Mouse (Mus musculus) ZHBTc4 (cell line): ENCODE measurements at regions not wholly inside any gene's neighbourhood (a gene's known extent, or its start where the extent isn't known, plus 50 kb on each side); places are given as distances from the start of the nearest gene placed in this dataset.

Experiments
- DNase-seq: peaks from one replicate; pipeline ENCODE4 v3.0.0-alpha.2; 2011; ENCODE audit warnings: low read depth, low spot score

DNA sequence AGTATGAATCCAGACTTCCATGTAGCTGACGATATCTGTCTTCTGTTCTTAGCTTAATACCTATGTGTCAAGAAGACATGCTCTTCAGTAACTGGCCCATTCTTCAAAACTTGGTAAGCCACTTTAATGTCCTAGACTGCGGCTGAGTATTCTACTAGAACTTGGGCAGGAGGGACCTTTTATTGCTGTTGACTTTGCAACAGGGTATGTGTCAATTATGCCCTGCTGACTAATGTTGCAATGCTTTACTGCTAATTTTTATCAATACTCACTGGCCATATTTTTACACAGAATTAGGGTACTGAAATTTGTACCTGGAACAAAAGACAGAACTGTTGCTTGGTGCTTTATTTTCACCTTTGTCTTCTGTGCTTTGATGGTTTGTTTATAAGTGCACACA, 746.9 kb downstream of the Ppargc1a start:
- DNase-seq = no peak

DNA sequence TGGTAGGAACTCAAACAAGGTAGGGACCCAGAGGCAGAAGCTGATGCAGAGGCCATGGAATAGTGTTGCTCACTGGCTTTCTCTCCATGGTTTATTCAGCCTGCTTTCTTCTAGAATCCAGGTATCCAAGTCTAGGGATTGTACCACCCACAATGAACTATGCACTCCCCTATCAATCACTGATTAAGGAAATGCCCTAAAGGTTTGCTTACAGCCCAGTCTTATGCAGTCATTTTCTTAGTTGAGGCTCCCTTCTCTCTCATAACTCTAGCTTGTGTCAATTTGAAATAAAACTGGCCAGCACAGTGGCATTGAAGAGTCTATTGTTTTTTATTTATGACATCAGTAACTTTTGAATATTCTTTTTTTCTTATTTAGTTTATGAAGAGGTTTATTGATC, 747.6 kb downstream of the Ppargc1a start:
- no peak for DNase-seq

DNA sequence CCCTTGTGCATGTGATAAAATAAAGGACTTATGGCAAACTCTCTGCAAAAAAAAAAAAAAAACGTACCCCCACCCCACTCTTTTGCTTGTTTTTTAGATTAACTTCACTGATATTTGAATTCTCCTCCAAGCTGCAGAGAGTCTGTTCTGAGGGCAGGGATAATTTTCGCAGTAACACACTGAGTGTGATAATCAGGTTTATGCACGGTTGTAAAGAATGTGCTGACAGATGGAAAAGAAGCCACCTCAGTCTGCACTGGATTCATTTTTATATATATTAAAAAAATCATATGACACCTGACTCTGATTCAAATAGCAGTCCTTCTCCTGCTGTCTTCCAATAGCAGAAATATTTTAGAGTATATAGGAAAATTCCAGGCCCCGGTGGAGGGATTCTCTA, 736.5 kb upstream of the Adgra3 start:
- DNase-seq = no peak

DNA sequence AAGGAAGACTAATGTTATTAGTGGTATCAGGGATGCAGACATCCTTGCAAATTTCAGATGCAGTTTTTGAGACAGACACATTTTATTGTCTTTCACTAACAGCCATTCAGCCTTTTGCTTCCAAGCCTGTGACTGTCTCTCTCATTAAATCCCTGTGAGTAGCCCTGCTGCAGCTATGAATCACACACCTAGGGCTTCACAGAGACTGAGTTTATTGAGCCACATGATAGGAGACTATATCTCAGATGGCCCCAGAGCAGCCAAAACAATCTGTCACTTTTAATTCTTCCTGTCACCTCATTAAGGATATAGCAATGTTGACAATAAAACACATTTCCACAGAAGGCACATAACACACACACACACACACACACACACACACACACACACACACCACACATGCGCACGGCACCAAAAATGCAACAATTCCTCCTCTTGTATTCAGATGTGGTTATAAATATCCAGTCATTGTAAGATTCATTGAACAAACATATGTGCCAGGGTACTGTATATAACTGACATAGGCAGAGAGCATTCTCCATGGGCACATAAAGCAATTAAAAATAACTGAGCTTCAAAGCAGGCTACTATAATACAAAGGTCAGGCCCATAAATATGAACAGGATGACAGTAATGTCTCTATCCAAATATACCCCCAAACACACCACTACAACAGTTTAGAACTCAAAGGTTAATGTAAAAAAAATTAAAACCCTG, 735.8 kb upstream of the Adgra3 start:
- DNase-seq = no peak

DNA sequence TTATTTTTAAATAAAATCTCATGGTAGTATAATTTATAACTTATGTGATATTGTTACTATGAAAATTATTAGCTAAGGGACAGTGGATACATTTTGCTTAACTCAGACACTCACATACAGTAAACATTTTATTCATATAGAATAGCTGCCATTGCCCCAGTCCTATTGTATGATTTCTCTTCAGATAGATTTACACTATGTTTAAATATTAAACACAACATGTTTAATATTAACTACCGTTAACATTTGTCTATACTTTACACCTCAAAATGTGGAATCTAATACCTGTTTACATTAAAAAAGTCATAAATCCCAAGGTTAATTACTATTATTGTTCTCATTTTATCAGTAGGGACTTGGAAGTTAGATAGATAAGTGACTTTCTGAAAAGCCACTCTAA, 734.8 kb upstream of the Adgra3 start:
- DNase-seq = no peak

DNA sequence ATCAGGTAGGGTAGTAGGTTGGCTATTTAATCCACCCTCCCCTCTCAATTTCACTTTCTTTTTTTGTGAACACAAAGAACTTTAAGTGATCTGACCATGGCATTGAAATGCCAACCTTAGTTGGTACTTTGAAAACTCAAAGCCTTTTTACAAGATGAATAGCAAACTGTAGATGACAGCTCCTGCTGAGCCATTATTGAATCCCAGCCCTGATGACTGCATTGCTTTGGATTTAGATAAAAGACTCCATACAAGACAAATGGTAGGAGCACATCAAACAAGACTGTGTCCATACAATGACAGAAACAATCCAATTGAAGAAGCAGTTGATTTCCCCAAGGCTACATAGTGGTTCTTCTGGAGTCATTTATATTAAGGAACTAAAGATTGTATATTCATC, 726.5 kb upstream of the Adgra3 start:
- peak; percentile 3 for DNase-seq

DNA sequence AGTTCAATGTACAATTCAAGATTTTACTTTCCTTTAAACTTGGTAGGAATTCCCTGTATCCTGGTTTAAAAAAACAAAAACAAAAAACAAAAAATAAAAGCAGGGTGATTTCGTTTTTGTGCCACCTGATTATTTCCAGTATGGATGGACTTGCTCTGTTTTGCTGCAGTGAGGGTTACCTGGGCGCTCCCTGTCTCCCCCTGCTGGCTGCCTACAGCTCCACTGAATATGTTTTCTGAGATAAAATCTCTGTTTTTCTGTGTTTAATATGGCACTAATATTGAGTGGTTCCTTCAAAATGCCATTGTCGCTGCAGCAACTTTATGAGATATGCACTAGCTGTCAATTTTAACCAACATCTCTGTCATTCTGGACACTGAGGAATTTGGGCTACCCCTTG, 720.3 kb upstream of the Adgra3 start:
- DNase-seq = peak; percentile 31

DNA sequence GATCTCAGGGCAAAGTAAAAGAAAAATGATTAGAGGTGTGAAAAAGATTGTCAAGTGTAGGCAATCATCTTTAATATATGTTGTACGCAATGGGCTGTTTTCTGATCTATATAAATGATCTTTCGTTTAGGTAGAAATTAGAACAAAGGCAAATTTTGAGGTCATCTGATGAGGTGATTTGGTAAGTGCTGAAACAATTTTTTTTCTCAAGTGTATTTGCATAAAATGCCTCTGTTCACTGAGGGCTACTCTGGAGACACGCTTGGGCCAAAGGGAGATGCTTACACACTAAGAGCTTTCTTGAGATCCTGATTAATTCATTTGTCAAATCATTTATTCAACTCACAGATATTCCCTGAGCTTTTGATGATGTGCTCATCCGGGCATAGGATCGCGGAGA, 719.4 kb upstream of the Adgra3 start:
- no peak for DNase-seq

DNA sequence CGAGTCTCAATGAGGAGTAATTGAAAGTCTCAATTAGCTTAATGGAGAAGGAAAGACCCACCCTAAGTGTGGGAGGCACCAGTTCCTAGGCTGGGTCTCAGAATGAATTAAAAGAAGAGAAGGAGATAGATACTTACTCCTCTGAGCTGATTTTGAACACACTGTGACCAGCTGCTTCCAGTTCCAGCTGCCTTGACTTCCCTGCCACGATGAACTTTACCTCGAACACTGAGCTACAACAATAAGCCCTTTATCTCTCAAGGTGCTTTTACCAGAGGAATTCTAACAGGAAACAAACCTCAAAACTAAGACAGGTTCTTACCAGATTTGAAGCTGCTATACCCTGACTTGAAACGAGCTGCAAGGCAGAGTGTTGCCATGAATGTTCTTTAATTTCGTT, 703.5 kb upstream of the Adgra3 start:
- DNase-seq = peak; percentile 74

DNA sequence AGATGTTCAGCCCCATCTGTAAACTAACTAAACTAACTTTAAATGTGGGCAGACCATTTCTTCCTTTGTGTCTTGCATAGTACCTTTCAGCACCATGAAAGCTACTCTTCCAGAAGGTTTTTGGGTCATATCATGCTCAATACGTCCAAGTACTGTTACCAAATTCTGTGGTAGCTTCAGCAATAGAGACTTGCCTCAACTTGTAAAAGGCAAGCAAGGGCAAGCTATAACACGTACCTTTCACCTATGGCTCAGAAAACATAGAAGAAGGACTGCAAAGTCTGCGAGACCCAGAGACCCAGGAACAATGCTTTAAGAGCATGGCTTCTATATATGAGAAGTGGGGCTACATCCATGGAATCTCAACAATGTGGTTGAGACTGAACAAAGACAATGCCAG, 701.6 kb upstream of the Adgra3 start:
- no peak for DNase-seq

DNA sequence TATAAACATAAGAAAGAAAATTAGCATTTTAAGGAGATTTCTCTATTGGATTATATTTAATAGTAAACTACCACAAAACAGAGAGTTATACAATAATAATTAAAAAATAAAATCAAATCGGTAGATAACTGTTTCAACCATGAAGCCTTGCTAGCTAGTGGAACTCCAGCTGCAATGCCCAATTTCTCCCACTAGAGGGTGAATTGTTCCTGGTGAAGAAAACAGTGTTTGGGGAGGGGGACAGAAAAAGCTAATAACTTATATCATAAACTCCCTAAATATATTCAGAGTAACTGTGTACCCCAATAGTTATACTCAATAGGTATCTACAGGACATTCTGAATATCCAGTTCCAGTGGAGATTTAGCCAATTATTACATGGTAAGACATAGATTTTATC, 694.0 kb upstream of the Adgra3 start:
- DNase-seq = peak; percentile 18

DNA sequence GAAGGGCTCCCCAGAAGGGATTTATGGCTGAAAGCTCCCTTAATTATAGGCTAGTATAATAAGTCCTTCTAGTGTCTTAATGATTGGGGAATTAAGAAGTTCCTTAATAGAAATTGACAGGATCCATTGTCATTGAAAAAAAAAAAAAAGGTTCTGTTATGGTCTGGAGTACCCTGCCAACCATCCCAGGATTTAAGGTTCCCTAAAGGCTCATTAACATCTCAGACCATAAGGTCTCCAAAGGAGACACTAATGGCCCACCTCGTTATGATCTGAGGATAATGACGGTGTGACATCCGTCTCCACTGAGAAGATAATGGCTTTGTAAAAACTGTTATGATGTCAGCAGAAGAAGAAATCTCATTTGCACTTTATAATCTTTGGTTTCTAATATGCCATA, 692.6 kb upstream of the Adgra3 start:
- DNase-seq = no peak

DNA sequence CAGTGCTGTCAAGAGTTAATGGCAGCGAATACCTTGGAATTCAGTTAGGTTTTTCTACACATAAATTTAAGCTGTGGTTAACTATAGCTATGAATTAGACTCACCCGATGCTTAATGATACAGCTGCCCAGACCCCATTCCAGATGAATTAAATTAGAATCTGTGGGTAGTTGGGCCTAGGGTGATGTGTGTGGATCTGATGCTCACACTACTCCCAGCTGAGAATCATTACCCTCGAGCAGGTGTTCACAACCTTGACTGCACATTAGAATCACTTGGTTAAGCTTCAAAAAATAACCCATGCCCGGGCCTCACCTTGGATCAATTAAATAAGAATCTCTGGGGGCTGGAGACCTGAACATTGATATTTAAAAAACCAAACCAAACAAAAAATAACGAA, 684.2 kb upstream of the Adgra3 start:
- DNase-seq = no peak

DNA sequence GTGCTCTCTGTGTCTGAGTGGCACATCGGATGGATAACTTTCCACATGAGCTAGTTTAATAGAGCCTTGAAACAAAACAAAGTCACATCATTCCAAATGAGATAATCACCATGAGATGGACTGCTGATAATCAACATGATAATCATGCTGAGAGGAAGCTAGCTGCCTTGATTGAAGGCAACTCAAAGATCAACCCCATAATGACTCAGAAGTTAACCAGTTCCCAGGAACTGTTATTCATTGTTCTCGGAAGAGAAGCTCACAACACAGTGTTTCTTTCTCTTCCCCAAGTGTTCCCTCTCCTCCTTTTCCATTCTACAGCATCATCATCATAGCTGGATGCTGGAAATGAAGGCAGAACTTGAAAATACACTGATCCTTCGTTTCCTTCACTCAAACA, 674.9 kb upstream of the Adgra3 start:
- DNase-seq = no peak

DNA sequence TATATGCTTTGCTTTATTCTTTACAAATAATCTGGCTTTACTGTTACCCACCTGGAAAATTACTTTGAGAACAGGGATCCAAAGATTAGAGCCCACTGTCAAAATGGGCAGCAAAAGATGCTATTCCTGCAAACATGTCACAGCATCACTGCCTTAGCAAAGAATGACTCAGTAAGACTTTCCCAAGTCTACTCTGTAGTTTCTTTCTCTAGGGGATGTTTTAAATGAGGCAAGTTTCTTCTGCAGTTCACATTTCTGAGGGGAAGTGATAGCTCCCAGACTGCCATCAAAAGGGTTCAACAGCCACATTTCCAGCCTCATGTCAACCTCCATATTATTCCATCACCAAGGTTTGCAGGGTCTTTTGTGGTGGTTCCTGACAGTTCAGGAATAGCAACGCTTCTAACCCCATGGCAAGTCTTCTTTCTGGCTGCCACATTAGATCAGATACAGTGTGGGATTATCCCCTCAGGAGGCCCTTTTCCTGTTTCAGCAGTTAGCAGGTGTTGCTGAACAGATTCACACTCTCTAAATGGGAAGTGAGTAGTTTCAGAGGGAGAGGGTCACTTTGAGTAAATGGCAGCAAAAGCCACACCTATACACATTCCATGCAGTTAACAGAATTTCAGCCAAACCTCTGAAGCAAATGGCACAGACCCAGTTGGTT, 669.7 kb upstream of the Adgra3 start:
- DNase-seq = no peak

DNA sequence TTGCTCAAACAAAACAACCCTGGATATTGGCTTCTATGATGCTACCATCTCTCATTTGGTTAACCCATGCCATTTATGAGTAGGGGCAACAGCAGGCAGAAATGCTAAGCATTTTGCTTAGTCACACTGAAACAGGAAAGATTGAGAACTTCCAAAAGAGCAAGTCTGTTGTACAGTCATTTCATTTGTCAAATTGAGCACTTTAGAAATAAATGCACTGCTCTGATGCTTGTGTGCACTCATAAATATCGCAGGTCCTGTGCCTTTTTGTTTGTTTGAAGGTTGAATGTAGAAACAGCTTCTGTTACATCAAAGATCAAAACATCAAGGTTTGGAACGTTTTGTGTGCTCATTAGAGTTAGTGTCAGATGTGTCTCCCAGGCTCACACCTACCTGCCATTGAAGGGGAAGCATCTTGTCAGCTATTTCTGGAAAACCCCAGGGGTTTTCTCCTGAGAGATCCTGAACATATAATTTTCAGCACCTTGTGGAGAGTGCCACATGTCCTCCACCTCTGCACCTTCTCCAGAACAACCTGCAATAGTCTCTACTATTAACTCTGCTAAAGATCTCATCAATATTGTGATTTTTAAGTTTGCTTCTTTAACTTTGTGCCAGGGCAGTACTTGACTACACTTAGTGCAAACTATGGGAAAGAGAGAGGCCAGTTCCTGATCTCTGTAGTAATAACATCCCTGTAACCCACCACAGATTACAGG, 648.3 kb upstream of the Adgra3 start:
- no peak for DNase-seq

DNA sequence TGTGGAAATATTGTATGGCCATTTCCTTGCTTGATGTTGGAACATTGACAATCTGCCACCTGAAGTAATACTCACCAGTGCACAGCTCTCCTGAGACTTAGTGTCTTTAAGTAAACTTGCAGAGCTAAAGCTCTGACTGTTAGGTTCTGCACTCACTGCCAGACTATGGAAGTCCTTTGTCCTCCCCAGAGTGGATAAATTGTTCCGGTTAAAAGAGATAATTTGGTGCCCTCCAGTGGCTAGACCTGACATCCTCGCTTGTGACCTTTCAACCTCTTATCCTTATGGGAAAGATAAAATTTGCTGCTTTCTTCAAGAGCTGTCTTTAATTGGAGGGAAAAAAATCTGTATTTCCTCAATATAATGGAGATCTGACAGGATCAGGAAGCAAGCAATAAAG, 639.3 kb upstream of the Adgra3 start:
- DNase-seq = peak; percentile 39

DNA sequence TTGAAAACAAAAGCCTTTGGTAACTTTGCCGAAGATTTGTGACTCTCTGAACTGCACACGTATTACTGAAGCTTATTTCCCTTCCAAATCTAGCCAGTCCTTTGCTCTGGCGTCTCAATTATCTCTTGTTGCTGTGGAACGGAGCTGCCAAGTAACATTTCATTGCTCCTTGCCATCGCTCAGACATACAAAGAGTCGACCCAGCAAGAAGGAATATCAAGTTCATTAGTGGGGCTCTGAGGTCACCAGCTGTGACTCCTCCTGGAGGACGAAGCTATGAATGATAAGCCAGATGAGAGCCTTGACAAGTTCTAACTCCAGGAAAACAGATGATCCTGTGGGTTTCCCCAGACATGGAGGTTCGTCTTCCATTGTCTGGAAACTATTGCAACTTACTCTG, 638.8 kb upstream of the Adgra3 start:
- no peak for DNase-seq

DNA sequence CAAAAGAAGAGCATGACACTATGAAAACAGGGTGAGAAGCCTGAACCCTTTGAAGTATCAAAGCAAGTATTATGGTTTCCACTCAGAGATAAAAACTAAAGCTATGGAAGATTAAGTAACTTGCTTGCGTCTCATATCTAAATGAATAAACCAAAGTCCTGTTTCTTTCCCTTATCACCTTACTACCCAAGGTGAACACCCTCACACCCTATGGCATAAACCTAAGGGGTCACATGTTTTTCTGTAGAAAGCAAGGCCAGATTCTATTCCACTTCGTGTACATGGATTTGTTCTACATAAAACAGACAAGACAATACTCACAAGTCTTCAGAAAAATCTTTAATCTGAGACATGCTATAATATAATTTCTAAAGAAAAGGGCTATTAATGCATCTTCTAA, 629.6 kb upstream of the Adgra3 start:
- no peak for DNase-seq

DNA sequence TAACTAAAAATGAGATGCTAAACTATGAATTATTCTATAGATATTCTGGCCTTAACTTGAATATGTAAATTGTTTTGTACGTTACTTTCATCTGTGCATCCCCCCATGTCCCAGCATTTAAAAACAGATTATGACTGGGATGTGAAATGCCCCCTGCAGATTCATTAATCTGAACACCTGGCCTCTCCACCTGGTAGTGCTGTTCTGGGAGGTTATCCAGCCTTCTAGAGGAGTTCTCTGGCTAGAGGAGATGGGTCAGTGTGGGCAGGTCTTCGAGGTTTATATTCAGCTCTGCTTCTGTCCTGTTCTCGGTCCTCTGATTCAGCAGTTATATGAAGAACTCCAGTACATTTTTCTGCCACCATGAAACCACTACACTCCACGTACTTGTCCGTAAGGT, 625.2 kb upstream of the Adgra3 start:
- no peak for DNase-seq

DNA sequence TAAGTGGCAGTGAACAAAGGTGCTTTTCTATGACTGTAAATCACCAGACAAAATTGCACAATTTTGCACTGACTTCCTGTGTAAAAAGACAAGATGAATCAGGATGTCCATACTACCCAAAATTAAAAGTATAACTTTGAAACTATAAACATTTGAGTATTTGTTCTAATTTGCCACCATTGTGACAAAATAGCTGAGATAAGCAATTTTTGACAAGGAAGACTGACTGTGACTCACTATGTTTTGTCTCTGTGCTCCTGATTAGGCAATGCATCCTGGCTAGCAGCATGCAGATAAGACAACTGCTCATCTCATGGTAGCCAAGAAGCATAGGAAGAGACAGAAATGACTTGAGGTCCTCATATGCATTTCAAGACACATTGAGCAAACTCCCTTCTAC, 577.7 kb upstream of the Adgra3 start:
- no peak for DNase-seq

DNA sequence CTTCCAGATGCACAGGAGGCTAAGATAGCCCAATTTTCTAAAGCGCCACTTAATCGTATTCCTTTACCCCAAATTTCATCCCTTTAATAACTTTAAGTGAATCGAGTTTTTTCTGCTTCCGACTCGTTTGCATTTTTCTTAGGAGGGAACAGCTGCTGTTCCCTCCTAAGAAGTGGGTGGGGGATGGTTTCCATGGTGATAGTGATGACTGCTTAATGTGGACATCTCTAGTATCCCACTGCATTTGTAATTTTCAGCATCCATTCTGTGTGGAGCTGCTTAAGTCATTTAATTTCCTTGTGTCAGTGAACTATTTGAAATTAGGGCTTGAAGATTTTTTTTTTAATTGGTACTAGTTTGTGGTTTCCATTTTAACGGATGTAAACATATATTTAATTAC, 567.8 kb upstream of the Adgra3 start:
- no peak for DNase-seq

DNA sequence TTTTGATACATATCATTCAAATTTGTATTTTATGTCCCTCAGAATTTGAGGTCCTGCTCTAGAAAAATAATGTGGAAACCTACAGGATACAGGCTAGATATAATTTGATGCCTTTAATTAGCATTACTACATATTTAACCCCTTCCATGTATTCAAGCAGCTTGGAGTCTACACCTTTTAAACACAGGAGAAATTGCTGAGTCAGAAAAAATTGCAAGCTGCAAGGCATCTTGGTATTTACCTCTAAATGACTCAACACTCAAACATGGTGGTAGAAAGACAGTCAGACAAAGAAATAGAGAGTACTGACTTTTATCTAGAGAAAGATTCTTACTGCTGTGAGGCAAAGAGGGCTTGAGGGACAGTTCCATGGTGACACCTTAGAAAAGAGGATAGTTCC, 565.4 kb upstream of the Adgra3 start:
- no peak for DNase-seq
